Mouse (Mus musculus) myocyte (in vitro differentiated cells): ENCODE results near the gene Spryd3.

Experiments
- MAX ChIP-seq: IDR thresholded peaks from one replicate; pipeline ENCODE4 v1.6.1; 2011; ENCODE audit warnings: low read depth, mild to moderate bottlenecking, control low read depth
- MYOD1 ChIP-seq, 3 experiments: IDR thresholded peaks; one replicate each; pipeline ENCODE4 v1.6.1; 2011; ENCODE audit warnings: control low read depth in 2 of 3, low read depth in 2 of 3, mild to moderate bottlenecking in 2 of 3, moderate library complexity in 1 of 3; ENCODE audit not compliant: insufficient read length in 2 of 3, control insufficient read depth in 1 of 3
- POLR2A ChIP-seq: IDR thresholded peaks from one replicate; pipeline ENCODE4 v1.6.1; 2011; ENCODE audit warnings: low read depth, mild to moderate bottlenecking, control low read depth, moderate library complexity; ENCODE audit not compliant: insufficient read length
- POLR2AphosphoS2 ChIP-seq: IDR thresholded peaks from one replicate; pipeline ENCODE4 v1.6.1; 2011; ENCODE audit warnings: low read depth, control low read depth; ENCODE audit not compliant: insufficient read length
- TCF12 ChIP-seq: IDR thresholded peaks from one replicate; pipeline ENCODE4 v1.6.1; 2011; ENCODE audit warnings: mild to moderate bottlenecking, control low read depth; ENCODE audit not compliant: poor library complexity, insufficient read depth, severe bottlenecking

DNA sequence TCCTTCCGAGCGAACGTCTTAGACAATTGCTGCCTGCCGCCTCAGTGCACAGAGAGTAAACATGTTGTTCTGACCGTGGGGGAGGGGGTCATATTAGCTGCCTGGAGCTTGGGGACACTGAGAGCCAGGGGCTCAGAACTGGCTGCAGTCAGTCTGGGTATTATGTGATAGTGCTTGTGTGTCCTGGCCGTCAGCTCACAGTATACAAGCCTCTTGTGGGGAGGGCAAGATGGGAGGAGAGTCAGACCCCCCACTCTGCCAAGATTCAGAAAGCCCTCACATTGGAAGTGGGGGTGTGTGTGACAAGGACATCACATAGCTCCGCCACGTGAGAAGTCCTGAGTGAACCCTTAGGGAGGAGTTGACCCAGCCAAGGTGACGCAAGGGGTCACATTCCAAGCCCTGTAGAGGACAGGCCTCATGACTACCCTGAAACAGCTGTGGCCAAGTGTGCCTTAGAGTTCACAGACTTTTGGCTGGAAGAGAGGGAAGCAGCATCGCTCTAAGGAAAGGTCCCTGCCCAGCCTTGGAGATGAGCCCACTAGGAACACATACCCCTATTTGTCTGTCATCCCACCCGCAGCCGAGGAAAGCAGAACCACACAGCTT, 32.0 kb downstream of the Spryd3 start:
- TF ChIP-seq POLR2A (peak; percentile 78), POLR2AphosphoS2 (peak; percentile 87), TCF12 (peak; percentile 30), MYOD1 (IDR thresholded peaks at IDR 0.05; ENCODE audit: control insufficient read depth in 1 of 3, insufficient read length in 2 of 3, low read depth in 2 of 3) (peak; percentile 59 to 96 (median 90)), MAX (peak; percentile 63)
